Mouse (Mus musculus): ENCODE measurements around the gene Cdyl2. TPM values are rescaled to one million over a fixed set of nuclear protein-coding genes. Genes with fewer than 3 reads are reported as not detected.

Cdyl2 gene
- polyA plus RNA-seq, 1 experiment from 2014 or later: 11.7 TPM

DNA sequence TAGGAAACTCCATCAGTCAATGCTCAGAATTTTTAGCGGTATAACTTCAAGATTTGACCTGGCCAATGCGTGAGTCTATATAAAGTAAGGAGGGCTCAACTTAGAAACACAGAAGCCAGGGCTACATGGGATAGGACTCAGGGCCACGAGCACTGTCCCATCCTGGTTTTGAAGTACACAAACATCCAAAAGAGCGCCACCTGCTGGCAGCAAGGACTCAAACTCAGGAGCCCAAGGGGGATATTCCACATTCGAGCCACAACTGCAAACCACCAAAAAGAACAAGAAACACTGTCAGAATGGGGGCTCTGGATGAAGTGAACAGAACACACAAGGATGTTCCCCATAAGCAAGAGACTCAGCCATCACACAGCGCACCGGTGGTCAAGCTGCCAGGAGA lies 63.8 kb downstream of the Cdyl2 start:
- Histone ChIP-seq H3K27me3 (replicated peaks; ENCODE audit: insufficient read depth, low read length) (no peaks in the 10 kb centered on the region), H3K27ac (ENCODE audit: low read length) (no peak overlapping the region), H3K9me3 (ENCODE audit: low read length) (no peaks in the 10 kb centered on the region; the same call in 1 of the 2 replicates), H3K4me2 (replicated peaks; ENCODE audit: low read depth, low read length) (no peak overlapping the region), H3K4me3 (ENCODE audit: low read depth, low read length) (no peak overlapping the region), H3K36me3 (ENCODE audit: insufficient read depth, low read length) (no peaks in the 10 kb centered on the region), H3K9ac (replicated peaks; ENCODE audit: low read depth) (no peak overlapping the region), H3K4me1 (ENCODE audit: insufficient read depth, low read depth, low read length) (no peaks in the 10 kb centered on the region)
- no peak for ATAC-seq
- WGBS: 97% methylated on average over 7 of the region's 7 CpGs
- TF ChIP-seq EP300 (IDR thresholded peaks at IDR 0.05) (no peak), CTCF (IDR thresholded peaks at IDR 0.05) (no peak)
- DNase-seq (ENCODE audit: low spot score): no peak

DNA sequence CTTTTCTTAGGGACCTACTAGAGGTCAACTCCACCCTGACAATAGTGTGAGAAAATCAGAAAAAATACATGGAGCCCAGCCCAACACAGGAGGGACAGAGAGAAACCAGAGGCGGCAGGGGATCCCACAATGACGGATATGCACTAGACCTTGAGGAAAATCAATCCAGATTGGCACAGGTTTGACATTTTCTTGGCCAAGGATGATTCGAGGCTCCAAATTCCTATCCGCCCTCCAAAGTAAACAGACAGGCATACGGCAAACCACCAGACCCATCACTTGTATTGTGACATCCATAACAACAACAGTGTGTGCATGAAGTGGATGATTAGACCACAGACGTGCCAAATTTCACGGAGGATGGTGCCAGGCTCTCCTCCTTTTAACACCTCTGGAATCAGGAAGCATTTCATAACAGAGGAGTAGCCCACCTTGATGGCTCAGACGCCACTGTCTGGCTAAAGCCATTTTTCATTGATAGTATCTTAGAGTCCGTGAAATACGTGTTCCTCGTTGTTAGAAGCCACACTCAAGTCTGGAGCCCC lies 65.9 kb downstream of the Cdyl2 start:
- no peak for ATAC-seq
- no peak overlapping the region for H3K27ac ChIP-seq (ENCODE audit: low read length)
- H3K36me3 ChIP-seq (ENCODE audit: insufficient read depth, low read length): no peaks in the 10 kb centered on the region
- no peaks in the 10 kb centered on the region for H3K4me1 ChIP-seq (ENCODE audit: insufficient read depth, low read depth, low read length)
- no peaks in the 10 kb centered on the region; the same call in 1 of the 2 replicates for H3K9me3 ChIP-seq (ENCODE audit: low read length)
- DNase-seq (ENCODE audit: low spot score): no peak
- TF ChIP-seq EP300 (IDR thresholded peaks at IDR 0.05): no peak
- TF ChIP-seq CTCF (IDR thresholded peaks at IDR 0.05): no peak
- H3K4me3 ChIP-seq (ENCODE audit: low read depth, low read length): no peak overlapping the region
- no peak overlapping the region for H3K4me2 ChIP-seq (replicated peaks; ENCODE audit: low read depth, low read length)
- H3K9ac ChIP-seq (replicated peaks; ENCODE audit: low read depth): no peak overlapping the region
- H3K27me3 ChIP-seq (replicated peaks; ENCODE audit: insufficient read depth, low read length): no peaks in the 10 kb centered on the region
- WGBS: 68% methylated on average over 11 of the region's 11 CpGs

DNA sequence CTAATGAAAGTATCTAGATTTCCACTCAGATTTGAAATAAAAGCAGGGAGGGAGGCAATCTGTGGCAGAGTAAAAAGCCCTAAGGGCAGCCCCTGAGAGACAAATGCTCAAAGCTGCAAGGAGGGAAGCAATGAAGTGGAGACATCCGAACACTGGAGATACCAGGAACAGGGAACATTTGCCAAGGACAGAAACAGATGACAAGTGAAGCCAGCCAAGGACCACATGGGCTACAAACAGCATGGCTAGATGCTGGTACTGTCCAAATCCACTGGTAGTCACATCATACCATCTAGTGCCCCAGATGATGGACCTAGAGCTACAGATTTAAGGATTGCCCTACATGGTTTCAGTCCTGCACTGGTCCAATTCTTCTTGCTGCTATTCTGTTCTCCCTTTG lies 71.3 kb downstream of the Cdyl2 start:
- no peak for TF ChIP-seq EP300 (IDR thresholded peaks at IDR 0.05)
- no peak for TF ChIP-seq CTCF (IDR thresholded peaks at IDR 0.05)
- ATAC-seq: no peak

DNA sequence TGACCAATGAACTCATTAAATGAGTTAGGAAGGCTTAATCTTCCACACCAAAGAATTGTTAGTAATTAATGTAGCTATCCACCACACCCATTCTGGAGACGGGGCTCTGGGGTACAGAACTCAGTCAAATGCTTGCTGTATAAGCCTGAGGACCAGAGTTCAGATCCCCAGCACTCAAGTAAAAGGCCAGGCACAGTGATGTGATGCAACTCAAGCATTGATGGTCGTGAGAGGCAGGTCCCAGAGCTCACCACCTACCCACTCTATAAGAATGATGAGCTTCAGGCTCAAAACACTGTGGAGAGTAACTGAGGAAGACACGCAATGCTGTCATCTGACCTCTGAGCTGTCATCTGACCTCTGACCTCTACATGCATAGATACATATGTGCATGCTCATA lies 76.0 kb downstream of the Cdyl2 start:
- DNase-seq (ENCODE audit: low spot score) (no peak), ATAC-seq (no peak)
- Histone ChIP-seq H3K9ac (replicated peaks; ENCODE audit: low read depth) (no peak overlapping the region), H3K27ac (ENCODE audit: low read length) (no peak overlapping the region), H3K27me3 (replicated peaks; ENCODE audit: insufficient read depth, low read length) (no peaks in the 10 kb centered on the region), H3K4me1 (ENCODE audit: insufficient read depth, low read depth, low read length) (no peaks in the 10 kb centered on the region), H3K9me3 (ENCODE audit: low read length) (no peaks in the 10 kb centered on the region), H3K4me2 (replicated peaks; ENCODE audit: low read depth, low read length) (no peak overlapping the region), H3K36me3 (ENCODE audit: insufficient read depth, low read length) (no peaks in the 10 kb centered on the region), H3K4me3 (ENCODE audit: low read depth, low read length) (no peak overlapping the region)
- no peak for TF ChIP-seq CTCF (IDR thresholded peaks at IDR 0.05)
- 86% methylated on average over 3 of the region's 3 CpGs for WGBS

More for the DNA sequence above, 71.3 kb downstream of the Cdyl2 start:
- no peak overlapping the region for H3K4me2 ChIP-seq (replicated peaks; ENCODE audit: low read depth, low read length)
- 81% methylated on average over 1 of the region's 1 CpGs for WGBS
- H3K27me3 ChIP-seq (replicated peaks; ENCODE audit: insufficient read depth, low read length): no peaks in the 10 kb centered on the region
- no peaks in the 10 kb centered on the region for H3K9me3 ChIP-seq (ENCODE audit: low read length)
- H3K27ac ChIP-seq (ENCODE audit: low read length): no peak overlapping the region
- no peak for DNase-seq (ENCODE audit: low spot score)
- no peaks in the 10 kb centered on the region for H3K36me3 ChIP-seq (ENCODE audit: insufficient read depth, low read length)
- no peak overlapping the region for H3K4me3 ChIP-seq (ENCODE audit: low read depth, low read length)
- no peaks in the 10 kb centered on the region for H3K4me1 ChIP-seq (ENCODE audit: insufficient read depth, low read depth, low read length)
- no peak overlapping the region for H3K9ac ChIP-seq (replicated peaks; ENCODE audit: low read depth)

DNA sequence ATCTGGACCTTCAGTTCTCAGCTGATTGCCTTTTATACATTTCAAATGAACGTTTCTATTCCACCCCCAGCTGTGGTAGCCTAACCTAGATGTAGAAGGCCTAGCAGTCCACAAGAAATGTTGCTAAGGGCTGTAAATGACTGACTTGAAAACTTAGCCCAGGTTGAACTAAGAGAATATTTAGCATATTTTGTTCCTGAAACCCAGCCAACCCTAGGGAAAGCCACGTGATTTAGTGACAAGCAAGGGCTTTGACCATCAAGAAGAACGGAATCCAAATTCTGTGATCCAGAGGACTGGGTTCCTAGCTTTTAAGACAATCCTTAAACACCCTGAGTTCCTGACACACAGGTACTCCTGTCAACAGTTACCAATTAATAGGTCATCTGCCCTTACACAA lies 77.9 kb downstream of the Cdyl2 start:
- H3K9ac ChIP-seq (replicated peaks; ENCODE audit: low read depth): no peak overlapping the region
- TF ChIP-seq CTCF (IDR thresholded peaks at IDR 0.05): no peak
- no peak for TF ChIP-seq EP300 (IDR thresholded peaks at IDR 0.05)
- 66% methylated on average over 3 of the region's 3 CpGs for WGBS
- no peak for ATAC-seq
- no peak for DNase-seq (ENCODE audit: low spot score)
- H3K27me3 ChIP-seq (replicated peaks; ENCODE audit: insufficient read depth, low read length): no peaks in the 10 kb centered on the region
- no peaks in the 10 kb centered on the region for H3K4me1 ChIP-seq (ENCODE audit: insufficient read depth, low read depth, low read length)
- no peak overlapping the region for H3K4me2 ChIP-seq (replicated peaks; ENCODE audit: low read depth, low read length)
- no peak overlapping the region for H3K27ac ChIP-seq (ENCODE audit: low read length)
- H3K9me3 ChIP-seq (ENCODE audit: low read length): no peaks in the 10 kb centered on the region
- no peaks in the 10 kb centered on the region for H3K36me3 ChIP-seq (ENCODE audit: insufficient read depth, low read length)
- H3K4me3 ChIP-seq (ENCODE audit: low read depth, low read length): no peak overlapping the region

DNA sequence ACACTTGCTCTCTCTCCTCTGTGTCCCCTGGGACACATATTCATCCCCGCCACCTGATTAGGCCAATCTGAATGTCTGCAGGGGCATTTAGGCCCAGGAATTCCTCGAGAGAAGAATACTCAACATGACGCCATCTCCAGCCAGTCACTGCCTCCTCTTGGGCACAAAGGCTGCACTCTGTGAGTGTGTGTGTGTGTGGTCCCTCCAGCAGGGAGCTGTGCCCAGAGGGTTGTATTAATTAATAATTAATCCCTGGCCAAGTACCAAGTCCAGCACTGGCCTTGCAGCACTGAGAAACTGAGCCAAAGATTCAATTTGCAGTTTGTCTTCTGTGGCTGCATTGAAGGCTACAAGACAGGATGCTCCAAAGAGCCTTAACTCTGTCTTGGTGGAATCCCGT lies 79.8 kb downstream of the Cdyl2 start:
- DNase-seq (ENCODE audit: low spot score): no peak
- TF ChIP-seq EP300 (IDR thresholded peaks at IDR 0.05): no peak
- no peak for TF ChIP-seq CTCF (IDR thresholded peaks at IDR 0.05)
- H3K27me3 ChIP-seq (replicated peaks; ENCODE audit: insufficient read depth, low read length): no peaks in the 10 kb centered on the region
- WGBS: 59% methylated on average over 4 of the region's 4 CpGs
- ATAC-seq: no peak
- H3K4me1 ChIP-seq (ENCODE audit: insufficient read depth, low read depth, low read length): no peaks in the 10 kb centered on the region
- no peak overlapping the region for H3K4me2 ChIP-seq (replicated peaks; ENCODE audit: low read depth, low read length)
- H3K9me3 ChIP-seq (ENCODE audit: low read length): no peaks in the 10 kb centered on the region
- no peak overlapping the region for H3K4me3 ChIP-seq (ENCODE audit: low read depth, low read length)
- H3K9ac ChIP-seq (replicated peaks; ENCODE audit: low read depth): no peak overlapping the region
- H3K36me3 ChIP-seq (ENCODE audit: insufficient read depth, low read length): no peaks in the 10 kb centered on the region
- H3K27ac ChIP-seq (ENCODE audit: low read length): no peak overlapping the region

Measured in lung, postnatal 0 days (tissue).